Mouse (Mus musculus) kidney, adult 11 months (tissue): Measurements from ENCODE around the gene Gbp6.
"Not testable (repeated sequence)": the region's sequence is repeated elsewhere in the genome, so short reads cannot be mapped to it uniquely, and the experiment has no call there.

ENCODE experiments used
- DNase-seq: peaks from one replicate; pipeline ENCODE4 v3.0.0; 2022

Gbp6 gene

GRCm38 (mm10) chr5:105293226-105294165 is at the start of gene Gbp6, which contains the start of gene Gm43302:
Gene Gbp6, minus strand, starts transcription at chr5:105293698.
Gene Gm43302, minus strand, starts transcription at chr5:105293695.
- peak; percentile 30 for DNase-seq

- DNase-seq, result no peak
These were observed 47.8 kb upstream of the Gbp6 start for GRCm38 (mm10) chr5:105341281-105341680.

- no peak for DNase-seq
These were observed 29.0 kb upstream of the Gbp6 start for GRCm38 (mm10) chr5:105322543-105322942.

- no peak for DNase-seq
These were observed 17.4 kb upstream of the Gbp6 start for GRCm38 (mm10) chr5:105310941-105311340.

GRCm38 (mm10) chr5:105309148-105309547 is 15.7 kb upstream of the Gbp6 start:
- DNase-seq, result not testable (repeated sequence)

- not testable (repeated sequence) for DNase-seq
These were observed 13.4 kb upstream of the Gbp6 start for GRCm38 (mm10) chr5:105306946-105307345.

GRCm38 (mm10) chr5:105306159-105306581 is 12.7 kb upstream of the Gbp6 start:
- DNase-seq, result no peak

- not testable (repeated sequence) for DNase-seq
These were observed 12.2 kb upstream of the Gbp6 start for GRCm38 (mm10) chr5:105305671-105306070.

- DNase-seq, result peak; percentile 30
These were observed 8.5 kb upstream of the Gbp6 start for GRCm38 (mm10) chr5:105301963-105302362.

- peak; percentile 20 for DNase-seq
These were observed 8.0 kb upstream of the Gbp6 start for GRCm38 (mm10) chr5:105301531-105301930.

GRCm38 (mm10) chr5:105295746-105296145 is 2.2 kb upstream of the Gbp6 start:
- no peak for DNase-seq

- DNase-seq, result no peak
These were observed 1.0 kb downstream of the Gbp6 start for GRCm38 (mm10) chr5:105292492-105292891.

- DNase-seq, result not testable (repeated sequence)
These were observed 2.6 kb downstream of the Gbp6 start for GRCm38 (mm10) chr5:105290921-105291320.

- not testable (repeated sequence) for DNase-seq
These were observed 32.8 kb downstream of the Gbp6 start for GRCm38 (mm10) chr5:105260673-105261072.

- DNase-seq, result no peak
These were observed 41.0 kb downstream of the Gbp6 start for GRCm38 (mm10) chr5:105252491-105252890.

- not testable (repeated sequence) for DNase-seq
These were observed 48.8 kb downstream of the Gbp6 start for GRCm38 (mm10) chr5:105244741-105245140.

- DNase-seq, result not testable (repeated sequence)
These were observed 52.5 kb downstream of the Gbp6 start for GRCm38 (mm10) chr5:105240982-105241381.

- peak; percentile 36 for DNase-seq
These were observed 53.9 kb downstream of the Gbp6 start, which contains the start of gene Gbp10 for GRCm38 (mm10) chr5:105239483-105240047. Gene Gbp10, minus strand, starts transcription at chr5:105239533.

- not testable (repeated sequence) for DNase-seq
These were observed 55.1 kb downstream of the Gbp6 start for GRCm38 (mm10) chr5:105238402-105238801.

GRCm38 (mm10) chr5:105236040-105236439 is 57.5 kb downstream of the Gbp6 start:
- not testable (repeated sequence) for DNase-seq
